Mouse (Mus musculus): ENCODE data around the gene Rpl5.

- no peak for TF ChIP-seq CTCF (IDR thresholded peaks at IDR 0.05)
- TF ChIP-seq POLR2A (IDR thresholded peaks at IDR 0.05; ENCODE audit: insufficient read depth, low read depth, low read length) = no peak
These were observed 44.8 kb upstream of the Rpl5 start for GRCm38 (mm10) chr5:107855546-107855945.

Measured in heart, adult 2 months (tissue).